Mouse (Mus musculus): Measurements from ENCODE around the gene Clcc1.

Clcc1 gene

DNA sequence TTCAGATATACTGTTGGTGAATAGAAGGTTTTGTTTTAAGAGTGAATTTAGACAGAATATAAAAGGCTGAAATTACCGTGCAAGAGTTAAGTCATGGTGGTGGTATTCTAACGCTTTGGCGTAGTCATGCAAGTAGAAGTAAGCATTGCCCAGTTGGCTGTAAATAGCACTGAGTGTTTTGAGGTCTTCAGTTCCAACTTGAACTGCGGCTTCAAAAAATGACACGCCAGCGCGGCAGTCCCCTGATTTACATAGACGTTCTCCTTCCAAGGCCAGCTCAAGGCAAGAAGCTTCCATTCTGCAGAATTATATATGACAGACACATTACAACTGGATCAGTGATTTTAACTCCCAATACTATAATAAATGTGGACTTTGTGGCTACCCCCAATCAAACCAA lies 49.1 kb downstream of the Clcc1 start:
- DNase-seq (ENCODE audit: low spot score): no peak

DNA sequence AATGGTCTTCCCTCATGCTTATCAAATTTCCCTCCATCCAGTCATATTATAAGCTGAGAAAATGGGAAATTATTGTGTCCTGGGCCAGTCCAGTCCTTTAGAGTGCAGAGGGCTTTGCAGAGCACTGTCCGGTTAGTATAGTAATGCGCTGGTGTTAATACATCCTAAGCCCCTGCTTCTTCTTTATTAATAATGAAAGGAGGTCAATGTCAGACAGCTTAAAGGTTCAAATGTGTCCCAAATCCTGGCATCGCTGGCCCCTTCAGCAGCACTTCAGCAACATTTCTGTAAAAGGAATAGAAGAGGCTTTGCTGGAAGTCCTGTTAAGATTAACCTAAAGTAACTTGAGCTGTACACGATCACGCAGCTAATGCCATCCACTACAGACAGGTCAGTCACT lies 57.6 kb downstream of the Clcc1 start:
- no peak for DNase-seq (ENCODE audit: low spot score)

DNA sequence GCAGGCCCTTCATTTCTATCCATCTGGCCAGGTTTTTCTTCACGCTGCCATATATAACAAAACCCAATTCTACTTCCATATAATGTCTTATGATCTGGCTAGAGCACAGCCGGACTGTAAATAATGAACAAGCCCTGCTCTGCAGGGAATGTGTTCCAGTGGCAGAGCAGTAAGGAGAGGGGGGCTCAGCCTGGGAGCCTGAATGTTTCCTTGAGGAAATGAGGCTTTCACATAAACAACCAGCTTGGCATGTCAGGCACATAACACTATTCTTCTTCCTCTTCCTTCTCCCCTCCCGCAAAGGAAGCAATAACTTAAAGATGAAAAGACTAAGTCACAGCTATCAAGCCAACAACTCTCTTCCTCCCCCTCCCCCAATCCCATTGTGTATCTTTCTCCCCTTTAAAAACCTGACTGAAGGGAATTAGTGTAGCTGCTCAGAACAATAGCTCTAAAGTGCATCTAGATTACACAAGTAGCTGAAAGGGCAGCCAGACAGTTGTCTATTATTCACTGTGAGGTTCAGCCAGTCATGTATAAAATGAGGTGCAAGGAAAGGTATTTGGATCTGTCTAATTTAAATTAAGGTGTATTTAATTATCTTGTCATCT lies 59.5 kb downstream of the Clcc1 start:
- DNase-seq (ENCODE audit: low spot score): no peak

DNA sequence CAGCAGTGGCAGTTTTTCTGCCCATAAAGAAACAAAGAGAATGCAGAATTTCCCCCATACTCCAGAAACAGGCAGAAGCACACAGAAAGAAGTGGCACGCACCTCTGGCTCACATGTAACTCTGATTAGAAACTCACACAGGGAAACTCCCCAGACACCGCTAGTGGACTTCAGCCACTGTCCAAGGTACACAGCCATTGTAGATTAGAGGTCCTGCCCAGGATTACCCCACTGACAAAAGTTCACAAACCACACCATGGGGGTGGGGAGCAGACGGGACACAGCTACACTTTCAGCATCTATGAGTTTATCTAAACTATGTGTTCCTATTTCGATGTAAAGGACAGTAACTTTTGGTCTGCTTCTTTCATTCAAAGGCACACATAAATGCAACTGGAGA lies 61.1 kb downstream of the Clcc1 start:
- no peak for DNase-seq (ENCODE audit: low spot score)

DNA sequence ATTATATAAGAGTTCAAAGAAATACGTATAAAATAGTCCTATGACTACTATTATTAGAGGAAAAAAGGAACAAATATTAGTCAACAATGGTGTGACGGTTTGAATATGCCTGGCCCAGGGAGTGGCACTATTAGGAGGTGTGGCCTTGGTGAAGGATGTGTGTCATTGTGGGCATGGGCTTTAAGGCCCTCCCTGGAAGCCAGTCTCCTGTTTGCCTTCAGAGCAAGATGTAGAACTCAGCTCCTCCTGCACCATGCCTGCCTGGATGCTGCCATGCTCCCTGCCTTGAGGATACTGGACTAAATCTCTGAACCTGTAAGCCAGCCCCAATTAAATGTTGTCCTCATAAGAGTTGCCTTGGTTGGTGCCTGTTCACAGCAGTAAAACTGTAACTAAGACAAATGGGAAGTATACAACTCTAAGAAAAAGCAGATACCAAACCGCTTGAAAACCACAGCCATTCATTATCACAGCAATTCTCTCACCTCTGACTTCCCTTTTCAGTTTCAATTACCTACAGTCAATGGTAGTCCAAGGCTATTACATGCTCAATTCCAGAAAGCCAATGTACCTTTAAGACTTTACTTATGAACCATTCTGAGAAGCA lies 64.3 kb downstream of the Clcc1 start:
- no peak for DNase-seq (ENCODE audit: low spot score)

DNA sequence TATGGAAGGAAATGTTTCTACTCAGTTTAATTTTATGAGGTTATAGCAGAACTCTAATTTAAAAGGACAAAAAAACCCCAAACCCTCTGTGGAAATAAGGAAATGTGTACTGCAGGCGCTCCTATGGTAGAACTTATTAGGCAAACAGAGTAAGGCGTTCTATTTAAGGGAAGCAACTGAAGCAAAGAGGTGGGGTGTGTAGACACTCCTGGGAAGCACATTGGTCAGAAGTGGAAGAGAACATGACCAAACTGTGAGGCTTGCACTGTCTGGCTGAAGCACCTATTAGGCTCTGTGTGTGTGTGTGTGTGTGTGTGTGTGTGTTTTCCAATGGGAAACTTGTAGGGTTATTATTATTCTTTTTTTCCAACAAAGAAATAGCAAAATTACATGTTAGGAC lies 65.6 kb downstream of the Clcc1 start:
- DNase-seq (ENCODE audit: low spot score): no peak

DNA sequence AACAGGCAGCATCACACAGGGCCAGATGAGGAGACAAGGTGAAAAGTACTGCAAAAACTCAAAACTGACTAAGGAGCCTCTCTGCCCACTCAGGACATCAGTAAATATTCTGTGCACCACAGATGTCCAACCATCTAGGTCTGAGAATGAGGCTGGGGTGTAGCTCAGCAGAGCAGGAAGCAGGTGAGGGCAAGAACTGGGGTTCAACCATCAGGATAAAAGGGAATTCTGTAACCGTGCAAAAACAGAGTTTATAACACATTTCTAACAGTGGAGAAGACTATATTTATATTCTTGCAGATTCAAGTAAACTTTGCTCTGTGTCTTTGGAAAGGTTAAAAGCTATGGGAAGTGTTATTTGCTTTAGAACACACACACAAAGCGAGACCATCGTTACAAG lies 66.0 kb downstream of the Clcc1 start:
- no peak for DNase-seq (ENCODE audit: low spot score)

DNA sequence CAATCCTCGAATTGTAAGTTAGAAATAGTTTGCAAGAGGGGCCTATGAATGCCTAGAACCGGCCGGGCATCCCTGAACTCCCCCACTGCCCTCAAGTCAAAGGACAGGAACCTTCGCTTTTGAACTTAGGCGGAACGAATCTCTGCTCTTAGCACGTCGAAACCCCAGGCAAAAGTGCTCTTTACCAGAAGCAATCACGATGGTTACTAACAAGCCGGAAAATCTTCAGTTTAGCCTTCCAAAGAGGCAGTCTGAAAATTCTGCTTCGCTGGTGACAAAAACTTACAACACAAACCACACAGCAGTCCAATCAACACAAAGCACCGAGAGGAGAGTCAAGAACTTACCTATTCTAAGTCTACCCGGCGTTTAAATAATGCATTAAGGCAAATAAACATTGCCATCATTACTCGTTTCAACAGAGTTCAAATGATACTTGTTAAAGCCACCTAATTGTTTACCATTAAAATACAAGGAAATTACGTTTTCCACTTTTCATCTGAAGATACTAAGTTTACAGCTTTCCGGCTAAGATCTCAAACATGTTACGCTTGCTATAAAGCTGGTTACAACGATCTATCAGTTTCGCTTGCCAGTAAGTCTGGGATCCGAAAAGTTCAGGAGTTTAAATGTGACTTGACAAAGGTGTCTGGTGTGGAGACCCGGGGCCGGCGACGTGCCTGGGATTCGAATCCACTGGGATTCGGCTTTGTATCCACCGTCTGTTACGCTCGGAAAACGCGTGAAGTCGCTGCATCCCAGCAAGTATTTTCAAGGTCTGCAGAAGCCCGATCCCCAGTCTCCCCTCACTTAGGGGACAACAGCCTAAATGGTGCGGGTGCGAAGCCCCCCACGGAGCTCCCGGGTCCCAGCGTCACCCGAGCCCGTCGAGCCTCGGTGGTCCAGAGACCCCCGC lies 67.6 kb downstream of the Clcc1 start:
- peak; percentile 12 for DNase-seq (ENCODE audit: low spot score)

DNA sequence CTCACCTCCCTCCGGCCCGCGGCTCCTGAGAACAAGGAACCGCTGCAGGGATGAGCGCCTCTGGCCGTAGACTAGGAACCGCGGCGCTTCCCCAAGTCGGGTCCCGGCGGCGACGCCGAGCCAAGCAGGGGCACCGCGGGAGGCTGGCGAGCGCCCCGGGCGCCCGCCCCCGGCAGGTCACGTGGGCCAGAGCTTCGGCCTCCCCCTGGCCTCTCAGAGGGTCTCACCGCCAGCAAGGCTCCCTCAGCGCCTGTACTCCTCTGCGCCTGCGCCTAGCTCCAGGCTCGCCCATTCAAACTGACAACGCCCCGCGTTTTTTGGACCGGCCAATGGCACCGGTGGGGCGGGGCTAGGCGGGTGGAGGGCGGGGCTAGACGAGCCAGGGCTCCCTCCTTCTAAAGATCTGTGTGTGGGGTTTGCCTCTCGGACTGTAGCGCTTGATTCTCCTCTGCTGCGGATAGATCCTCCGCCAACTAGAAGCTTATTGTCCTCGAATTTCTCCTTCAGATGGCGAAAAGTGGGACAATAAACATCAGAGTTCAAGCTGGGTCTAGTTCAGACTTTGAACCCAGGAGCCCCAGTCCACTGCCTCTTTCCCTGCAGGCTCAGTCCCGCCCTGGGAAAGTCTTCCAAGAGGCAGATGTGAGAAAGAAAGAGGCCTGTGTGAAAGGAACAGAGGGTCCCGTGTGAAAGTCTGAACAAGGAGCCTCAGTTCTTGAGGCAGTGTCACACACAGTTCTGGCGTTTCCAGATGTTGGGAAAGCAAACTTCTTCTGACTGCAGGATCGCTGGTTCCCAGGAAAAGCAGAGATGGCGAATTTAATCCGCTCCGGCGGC lies 68.5 kb downstream of the Clcc1 start, which contains the start of gene Gpsm2:
Gene Gpsm2 (minus strand): TSS at position 274 of the 837 bp plus-strand sequence.
- DNase-seq (ENCODE audit: low spot score): peak; percentile 95

DNA sequence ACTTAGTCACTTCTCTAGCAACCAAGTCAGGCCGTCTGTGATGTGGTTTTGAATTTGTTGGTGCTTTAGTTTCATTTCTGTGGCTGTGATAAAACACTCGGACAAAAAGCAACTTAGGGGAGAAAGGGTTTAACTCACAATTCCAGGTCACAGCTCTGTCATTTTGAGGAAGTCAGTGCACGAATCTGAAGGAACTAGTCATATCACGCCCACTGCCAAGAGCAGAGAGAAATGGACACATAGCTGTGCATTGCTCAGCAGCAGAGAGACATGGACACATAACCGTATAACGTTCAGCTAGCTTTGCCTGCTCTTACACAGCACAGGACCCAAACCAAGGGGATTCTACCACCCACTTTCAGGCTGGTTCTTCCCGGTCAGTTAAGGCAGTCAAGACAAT lies 72.7 kb downstream of the Clcc1 start:
- DNase-seq (ENCODE audit: low spot score): no peak

DNA sequence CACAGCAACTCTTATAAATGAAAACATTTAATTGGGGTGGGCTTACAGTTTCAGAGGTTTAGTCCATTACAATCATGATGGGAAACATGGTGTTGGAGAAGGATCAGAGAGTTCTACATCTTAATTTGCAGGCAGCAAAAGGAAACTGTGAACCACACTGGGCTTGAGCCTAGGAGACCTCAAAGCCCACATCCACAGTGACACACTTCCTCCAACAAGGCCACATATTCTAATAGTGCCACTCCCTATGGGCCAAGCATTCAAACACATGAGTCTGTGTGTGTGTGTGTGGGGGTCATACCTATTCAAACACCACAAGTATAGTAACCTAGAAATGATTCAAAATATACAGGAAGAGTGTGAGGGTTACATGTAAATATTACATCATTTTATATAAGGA lies 73.6 kb downstream of the Clcc1 start:
- no peak for DNase-seq (ENCODE audit: low spot score)

DNA sequence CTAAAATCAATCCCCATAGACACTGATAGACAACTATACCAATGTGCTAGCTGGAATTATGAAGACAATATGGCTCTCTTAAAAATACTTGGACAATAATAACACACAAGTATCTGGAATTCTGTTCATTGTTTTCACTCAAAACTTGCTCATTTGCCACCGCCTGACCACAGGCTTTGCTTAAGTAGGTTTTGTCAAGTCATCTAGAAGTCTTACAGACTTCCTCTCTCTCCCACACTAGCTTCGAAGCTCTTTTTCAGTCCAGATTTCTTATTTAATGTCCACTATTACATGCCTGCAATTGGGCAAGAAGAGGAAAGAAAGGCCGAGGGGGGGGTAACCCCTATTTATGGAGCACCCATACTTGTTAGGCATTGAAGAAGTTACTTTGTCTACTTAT lies 74.1 kb downstream of the Clcc1 start:
- no peak for DNase-seq (ENCODE audit: low spot score)

All from ovary, adult 18-20 months (tissue).